Mouse (Mus musculus): Measurements from ENCODE around the gene Shroom3.
A peak's percentile ranks its signal among the peaks of the same experiment; 100 is the strongest.
"Not testable (repeated sequence)": the region's sequence is repeated elsewhere in the genome, so short reads cannot be mapped to it uniquely, and the experiment has no call there.

The Shroom3 gene

GRCm38 (mm10) chr5:92897766-92898745, 214.8 kb downstream of the Shroom3 start:
- peak; percentile 99 for DNase-seq

- no peak for DNase-seq
These were observed 217.2 kb downstream of the Shroom3 start for GRCm38 (mm10) chr5:92900470-92900869.

GRCm38 (mm10) chr5:92901870-92902269, 218.6 kb downstream of the Shroom3 start:
- no peak for DNase-seq

- no peak for DNase-seq
These were observed 221.9 kb downstream of the Shroom3 start for GRCm38 (mm10) chr5:92905146-92905545.

- DNase-seq: no peak
These were observed 222.4 kb downstream of the Shroom3 start for GRCm38 (mm10) chr5:92905594-92906008.

- no peak for DNase-seq
These were observed 225.0 kb downstream of the Shroom3 start for GRCm38 (mm10) chr5:92908227-92908626.

GRCm38 (mm10) chr5:92910838-92911237, 227.6 kb downstream of the Shroom3 start:
- DNase-seq: no peak

GRCm38 (mm10) chr5:92915421-92915820, 232.2 kb downstream of the Shroom3 start:
- no peak for DNase-seq

- DNase-seq: no peak
These were observed 234.5 kb downstream of the Shroom3 start for GRCm38 (mm10) chr5:92917755-92918154.

- DNase-seq: no peak
These were observed 234.9 kb downstream of the Shroom3 start for GRCm38 (mm10) chr5:92918170-92918569.

- DNase-seq: no peak
These were observed 235.6 kb downstream of the Shroom3 start for GRCm38 (mm10) chr5:92918866-92919265.

- DNase-seq: no peak
These were observed 236.2 kb downstream of the Shroom3 start for GRCm38 (mm10) chr5:92919390-92919789.

GRCm38 (mm10) chr5:92920984-92921383, 237.7 kb downstream of the Shroom3 start:
- DNase-seq: no peak

GRCm38 (mm10) chr5:92921728-92922127, 238.5 kb downstream of the Shroom3 start:
- no peak for DNase-seq

- not testable (repeated sequence) for DNase-seq
These were observed 239.7 kb downstream of the Shroom3 start for GRCm38 (mm10) chr5:92922981-92923380.

- DNase-seq: peak; percentile 98
These were observed 241.7 kb downstream of the Shroom3 start for GRCm38 (mm10) chr5:92924851-92925477.

GRCm38 (mm10) chr5:92927667-92928066, 244.4 kb downstream of the Shroom3 start:
- DNase-seq: no peak

- DNase-seq: no peak
These were observed 247.3 kb downstream of the Shroom3 start for GRCm38 (mm10) chr5:92930557-92930956.

GRCm38 (mm10) chr5:92931298-92931697, 248.1 kb downstream of the Shroom3 start:
- no peak for DNase-seq

- DNase-seq: peak; percentile 89
These were observed 249.8 kb downstream of the Shroom3 start for GRCm38 (mm10) chr5:92933010-92933409.

- peak; percentile 89 for DNase-seq
These were observed 250.5 kb downstream of the Shroom3 start for GRCm38 (mm10) chr5:92933599-92934217.

GRCm38 (mm10) chr5:92934269-92934939, 251.2 kb downstream of the Shroom3 start:
- no peak for DNase-seq

- peak; percentile 86 for DNase-seq
These were observed 252.6 kb downstream of the Shroom3 start for GRCm38 (mm10) chr5:92935883-92936282.
